Mouse (Mus musculus) WW6 (cell line): ENCODE results near the gene Syngap1.
A peak's percentile ranks its signal among the peaks of the same experiment; 100 is the strongest.
"Not testable (repeated sequence)": the region's sequence is repeated elsewhere in the genome, so short reads cannot be mapped to it uniquely, and the experiment has no call there.

Experiments used
- DNase-seq: peaks from one replicate; pipeline ENCODE4 v3.0.0-alpha.2; 2013; ENCODE audit warnings: low read depth, low spot score

The Syngap1 gene

DNA sequence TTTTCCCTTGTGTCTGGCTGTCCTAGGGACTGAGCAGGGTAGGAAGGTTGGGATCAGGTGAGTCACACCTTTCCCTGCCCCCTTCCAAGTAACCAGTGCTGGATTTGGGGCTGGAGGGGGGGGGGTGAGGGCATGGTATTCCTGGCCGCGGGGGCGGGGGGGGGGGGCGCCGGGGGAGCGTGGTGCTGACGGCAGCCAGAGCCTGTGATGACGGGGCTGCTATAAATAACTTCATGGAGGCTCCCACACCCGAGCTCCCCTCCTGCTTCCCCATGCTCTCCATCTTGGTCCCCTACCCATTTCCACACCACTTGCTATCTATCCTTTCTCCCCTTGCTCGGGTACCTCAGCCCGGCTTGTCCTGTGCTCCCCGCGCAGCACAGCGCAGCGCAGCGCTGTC, 12.7 kb downstream of the Syngap1 start:
- DNase-seq = no peak

DNA sequence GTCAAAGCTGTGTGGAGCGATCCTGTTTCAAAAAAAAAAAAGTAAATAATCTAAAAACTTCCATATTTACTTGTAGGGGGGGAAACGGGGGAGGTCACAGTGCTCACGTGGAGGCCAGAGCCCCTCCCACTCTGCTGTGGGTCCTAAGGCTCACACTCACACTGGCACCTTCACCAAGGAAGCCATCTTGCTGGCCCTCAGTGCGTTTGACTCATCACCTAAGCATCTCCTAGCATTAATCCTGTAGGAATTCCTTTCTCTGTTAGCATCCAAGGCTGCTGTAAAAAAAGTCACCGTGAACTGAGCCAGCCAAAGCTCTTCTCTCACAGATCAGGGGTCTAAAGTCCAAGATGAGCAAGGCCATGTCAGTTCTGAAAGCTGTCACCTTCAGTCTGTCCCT, 15.3 kb downstream of the Syngap1 start:
- no peak for DNase-seq

DNA sequence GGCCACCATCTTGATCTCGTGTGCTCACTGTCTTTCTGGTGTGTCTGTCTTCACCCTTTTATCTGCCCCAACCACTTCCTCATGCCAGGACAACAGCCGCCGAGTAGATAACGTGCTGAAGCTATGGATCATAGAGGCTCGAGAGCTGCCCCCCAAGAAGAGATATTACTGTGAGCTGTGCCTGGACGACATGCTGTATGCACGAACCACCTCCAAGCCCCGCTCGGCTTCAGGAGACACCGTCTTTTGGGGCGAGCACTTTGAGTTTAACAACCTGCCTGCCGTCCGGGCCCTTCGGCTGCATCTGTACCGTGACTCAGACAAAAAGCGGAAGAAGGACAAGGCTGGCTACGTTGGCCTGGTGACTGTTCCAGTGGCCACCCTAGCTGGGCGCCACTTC, 15.8 kb downstream of the Syngap1 start:
- no peak for DNase-seq

DNA sequence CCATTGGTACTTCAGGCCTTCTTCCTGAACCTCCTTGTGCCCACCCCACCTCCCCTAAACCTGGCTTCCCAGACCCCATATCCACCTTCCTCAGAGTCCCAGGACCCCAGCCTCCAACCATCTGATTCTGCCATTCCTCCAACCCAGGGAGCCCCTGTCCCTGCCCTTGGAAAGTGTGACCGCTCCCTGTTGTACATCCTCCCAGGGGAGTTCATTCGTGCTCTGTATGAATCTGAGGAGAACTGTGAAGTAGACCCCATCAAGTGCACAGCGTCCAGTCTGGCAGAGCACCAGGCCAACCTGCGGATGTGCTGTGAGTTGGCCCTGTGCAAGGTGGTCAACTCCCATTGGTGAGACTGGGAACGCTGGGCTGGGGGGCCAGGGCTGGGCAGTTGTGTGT, 16.8 kb downstream of the Syngap1 start:
- DNase-seq = no peak

DNA sequence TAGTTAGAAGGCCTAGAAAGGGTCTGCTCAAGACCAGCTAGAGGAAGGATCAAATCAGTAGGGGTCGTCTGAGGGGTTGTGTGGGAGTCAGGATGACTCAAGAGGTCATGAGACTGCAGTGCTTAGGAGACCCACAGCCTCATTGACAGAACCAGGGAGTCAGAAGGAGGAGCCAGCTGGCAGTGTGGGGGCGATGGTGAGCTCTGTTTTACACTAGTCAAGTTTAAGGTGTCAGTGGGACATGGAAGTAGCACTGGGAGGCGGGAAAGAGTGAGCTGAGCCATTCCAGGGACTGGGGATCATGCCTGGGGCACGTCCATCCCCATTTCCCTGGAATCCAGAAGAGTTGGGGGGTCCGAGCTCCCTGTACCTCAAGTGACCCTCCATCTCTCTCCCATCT, 17.8 kb downstream of the Syngap1 start:
- no peak for DNase-seq

DNA sequence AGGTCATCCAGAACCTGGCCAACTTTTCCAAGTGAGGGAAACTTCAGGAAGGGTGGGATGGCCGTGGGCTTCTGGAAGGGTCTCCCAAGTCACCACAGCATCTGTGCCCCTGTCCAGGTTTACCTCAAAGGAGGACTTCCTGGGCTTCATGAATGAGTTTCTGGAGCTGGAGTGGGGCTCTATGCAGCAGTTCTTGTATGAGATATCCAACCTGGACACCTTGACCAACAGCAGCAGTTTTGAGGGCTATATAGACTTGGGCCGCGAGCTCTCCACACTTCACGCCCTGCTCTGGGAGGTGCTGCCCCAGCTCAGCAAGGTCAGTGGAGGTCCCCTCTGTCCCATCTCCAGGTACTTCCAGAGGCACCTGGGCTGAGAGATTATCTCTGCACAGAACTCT, 18.8 kb downstream of the Syngap1 start:
- no peak for DNase-seq

DNA sequence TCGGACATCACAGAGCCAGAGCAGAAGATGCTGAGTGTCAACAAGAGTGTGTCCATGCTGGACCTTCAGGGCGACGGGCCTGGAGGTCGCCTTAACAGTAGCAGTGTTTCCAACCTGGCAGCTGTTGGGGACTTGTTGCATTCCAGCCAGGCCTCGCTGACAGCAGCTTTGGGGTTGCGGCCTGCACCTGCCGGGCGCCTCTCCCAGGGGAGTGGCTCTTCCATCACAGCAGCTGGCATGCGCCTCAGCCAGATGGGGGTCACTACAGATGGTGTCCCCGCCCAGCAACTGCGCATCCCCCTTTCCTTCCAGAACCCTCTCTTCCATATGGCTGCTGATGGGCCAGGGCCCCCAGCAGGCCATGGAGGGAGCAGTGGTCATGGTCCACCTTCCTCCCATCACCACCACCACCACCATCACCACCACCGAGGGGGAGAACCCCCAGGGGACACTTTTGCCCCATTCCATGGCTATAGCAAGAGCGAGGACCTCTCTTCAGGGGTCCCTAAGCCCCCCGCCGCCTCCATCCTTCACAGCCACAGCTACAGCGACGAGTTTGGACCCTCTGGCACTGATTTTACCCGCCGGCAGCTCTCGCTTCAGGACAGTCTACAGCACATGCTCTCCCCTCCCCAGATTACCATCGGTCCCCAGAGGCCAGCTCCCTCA, 20.7 kb downstream of the Syngap1 start:
- no peak for DNase-seq

DNA sequence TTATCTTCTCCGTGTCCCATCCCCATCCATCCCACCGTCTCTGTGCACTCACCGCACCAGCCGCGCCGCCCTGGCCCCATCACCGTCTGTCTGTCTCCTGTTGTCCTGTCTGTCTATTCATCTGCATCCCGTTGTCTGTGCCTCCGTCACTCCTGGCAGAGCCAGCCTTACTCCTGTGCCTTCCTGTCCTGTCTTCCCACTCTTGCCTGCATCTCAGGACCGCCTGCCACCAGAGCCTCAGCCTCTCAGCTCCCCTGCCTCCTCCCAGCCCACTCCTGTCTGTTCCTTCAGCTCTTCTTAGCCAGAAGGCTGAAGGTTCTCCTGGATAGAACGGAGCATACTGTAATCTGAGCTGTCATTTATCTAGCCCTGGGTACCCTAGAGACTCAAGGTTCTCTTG, 25.9 kb downstream of the Syngap1 start:
- no peak for DNase-seq

DNA sequence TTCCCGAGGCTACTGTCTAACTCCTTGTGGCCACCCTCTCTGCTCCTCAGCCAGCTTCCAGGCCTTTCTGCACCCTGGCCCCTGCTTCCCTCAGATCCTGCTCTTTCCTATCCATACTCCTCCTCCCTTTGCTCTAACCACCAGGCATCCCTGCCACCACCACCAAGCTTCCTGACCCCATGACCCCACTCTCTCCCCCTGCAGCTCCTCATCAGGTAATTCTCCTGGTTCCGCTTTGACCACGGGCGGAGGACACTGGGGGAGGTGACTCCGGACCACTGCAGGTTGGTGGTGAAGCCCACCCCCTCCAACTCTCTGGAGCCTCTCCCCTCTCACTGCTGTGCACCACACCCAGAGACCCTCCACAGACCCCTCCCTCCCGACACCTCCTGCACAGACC, 26.4 kb downstream of the Syngap1 start:
- no peak for DNase-seq

DNA sequence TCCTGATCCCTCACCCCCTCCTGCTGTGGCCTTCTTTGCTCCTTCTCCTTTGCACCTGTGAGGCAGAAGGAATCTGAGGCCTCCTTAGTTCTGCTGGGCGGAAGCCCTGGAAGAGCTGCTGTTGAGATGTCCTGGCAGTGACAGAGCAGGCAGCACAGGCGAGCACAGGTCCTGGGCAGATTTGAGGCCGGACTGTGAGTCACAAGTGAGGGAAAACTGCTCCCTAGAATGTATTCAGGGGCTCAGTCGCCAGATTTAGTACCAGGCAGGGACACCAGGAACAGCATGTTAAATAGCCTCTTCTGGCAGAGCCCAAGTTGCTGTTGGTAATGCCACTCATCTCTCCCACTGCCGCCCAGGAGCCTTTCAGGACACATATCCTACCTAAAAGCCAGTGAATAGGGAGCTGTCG, 27.2 kb downstream of the Syngap1 start:
- DNase-seq = no peak

DNA sequence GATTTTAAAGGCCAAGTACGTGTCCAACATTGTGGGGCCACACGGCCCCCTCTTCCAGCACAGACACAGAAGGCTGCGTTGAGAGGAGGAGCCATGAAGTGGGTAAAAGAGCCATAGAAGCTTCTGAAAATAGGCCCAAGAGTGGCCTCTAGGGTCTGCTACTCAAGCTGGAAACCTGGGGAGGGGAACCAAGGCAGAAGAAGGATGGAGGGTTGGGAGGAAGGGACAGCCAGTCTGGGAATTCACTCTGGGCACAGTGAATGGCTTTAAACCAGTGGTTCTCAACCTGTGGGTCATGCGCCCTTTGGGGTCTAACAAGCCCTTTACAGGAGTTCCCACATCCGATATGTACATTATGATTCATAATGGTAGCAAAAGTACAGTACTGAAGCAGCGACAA, 28.2 kb downstream of the Syngap1 start:
- DNase-seq = no peak

DNA sequence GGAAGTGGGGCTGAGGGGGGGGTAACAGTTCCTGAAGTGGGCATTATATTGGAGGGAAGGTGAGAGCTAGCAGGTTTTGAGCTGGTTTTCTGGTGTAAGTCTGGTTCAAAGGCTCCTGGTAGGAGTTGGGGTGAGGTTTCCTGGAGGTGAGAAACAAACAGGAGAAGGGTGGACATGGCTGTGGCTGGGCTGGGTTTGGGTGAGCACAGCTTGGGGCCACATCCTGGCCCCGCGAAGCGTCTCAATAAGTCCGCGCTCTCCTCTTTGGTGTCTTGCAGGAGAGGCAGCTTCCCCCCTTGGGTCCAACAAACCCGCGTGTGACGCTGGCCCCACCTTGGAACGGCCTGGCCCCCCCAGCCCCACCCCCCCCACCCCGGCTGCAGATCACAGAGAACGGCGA, 29.2 kb downstream of the Syngap1 start:
- DNase-seq = no peak

DNA sequence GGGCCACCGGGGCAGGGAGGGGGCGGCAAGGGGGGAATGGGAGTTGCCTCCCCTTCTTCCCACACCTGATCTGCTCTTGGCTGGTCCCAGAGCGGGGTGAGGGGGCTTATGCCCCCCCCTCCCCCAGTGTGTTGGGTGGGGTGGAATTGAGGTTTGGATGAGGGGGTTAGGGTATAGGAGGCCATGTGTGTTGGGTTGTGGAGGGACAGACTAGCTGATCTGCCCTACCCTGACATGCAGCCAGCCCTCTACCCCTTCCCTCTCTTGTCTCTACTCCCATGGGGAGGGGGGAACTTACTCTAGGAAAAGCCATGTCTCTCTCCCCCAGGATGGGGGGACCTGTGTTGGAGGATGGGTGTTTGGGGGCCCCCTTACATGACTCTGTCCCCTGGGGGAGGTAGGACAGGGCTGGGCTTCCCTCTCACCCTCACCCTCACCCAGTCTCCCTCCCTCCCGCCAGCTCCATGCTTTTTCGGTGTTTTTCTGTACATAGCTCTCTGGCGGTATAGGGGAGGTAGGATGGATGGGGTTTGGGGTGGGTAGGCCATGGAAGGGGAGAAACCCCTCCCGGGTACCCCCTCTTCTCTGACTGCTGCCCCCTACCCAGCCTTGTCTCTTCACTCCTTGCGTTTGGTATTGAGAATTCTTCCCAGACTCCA, 30.3 kb downstream of the Syngap1 start:
- DNase-seq = no peak

DNA sequence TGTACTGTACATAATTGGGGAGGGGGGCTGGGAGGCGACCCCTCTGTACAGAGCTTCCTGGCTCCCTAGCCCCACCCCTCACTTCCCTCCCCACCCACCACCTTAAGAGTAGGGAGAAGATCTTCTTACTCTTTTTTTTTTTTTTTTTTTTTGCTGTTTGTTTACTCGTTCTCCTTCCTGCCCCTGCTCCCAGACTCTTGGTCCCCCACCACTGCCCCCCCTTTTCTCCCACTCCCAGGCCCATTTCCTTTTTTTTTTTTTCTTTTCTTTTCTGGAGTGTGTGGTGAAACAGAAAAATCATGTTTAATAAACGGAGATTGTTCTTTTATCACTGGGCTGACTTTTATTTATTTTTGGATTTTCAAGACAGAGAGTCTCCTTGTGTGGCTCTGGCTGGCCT, 31.1 kb downstream of the Syngap1 start:
- no peak for DNase-seq

DNA sequence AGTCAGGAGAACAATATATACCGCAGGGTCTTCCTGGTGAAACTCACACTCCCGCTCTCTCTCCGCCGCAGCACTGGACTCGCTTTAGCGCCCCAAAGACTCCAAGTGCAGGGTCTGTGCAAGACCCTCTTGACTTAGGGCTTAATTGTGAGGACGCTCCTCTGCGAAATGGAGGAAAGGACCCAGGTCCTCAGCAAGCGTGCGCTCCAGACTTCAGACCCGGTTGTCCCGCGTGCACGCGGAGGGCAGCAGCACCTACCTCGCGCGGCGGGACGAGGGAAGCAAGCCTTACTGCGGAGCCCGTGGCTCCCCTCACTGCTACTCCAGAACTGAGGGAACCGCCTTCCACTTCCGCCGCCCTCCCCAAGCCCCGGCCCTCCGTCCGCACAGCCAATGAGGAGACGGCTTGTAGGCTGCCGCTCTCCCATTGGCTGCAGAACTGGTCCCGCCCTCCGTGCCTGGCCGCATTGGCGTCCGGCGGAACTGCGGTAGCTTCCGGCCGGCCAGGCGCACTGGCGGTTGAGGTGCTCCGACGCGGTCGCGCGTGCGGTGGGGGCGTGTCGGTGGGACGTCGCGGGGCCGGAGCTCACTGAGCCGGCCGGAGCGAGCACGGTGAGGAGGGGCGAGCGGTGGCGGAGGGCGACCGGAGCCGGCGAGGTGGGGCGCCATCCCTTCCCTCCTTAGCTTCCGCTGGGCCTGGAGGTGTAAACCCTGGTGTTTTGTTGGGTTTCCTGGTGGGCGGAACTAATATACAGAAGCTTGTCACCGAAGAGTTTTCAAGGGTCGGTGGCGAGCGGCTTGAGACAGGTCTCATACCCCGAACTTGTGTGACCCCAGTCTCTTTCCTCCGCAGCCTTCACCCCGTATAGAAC, 31.9 kb downstream of the Syngap1 start, which contains the start of gene Zbtb9:
TSS of gene Zbtb9 (plus strand) at position 465 of the 872 bp plus-strand sequence.
- DNase-seq = peak; percentile 86

DNA sequence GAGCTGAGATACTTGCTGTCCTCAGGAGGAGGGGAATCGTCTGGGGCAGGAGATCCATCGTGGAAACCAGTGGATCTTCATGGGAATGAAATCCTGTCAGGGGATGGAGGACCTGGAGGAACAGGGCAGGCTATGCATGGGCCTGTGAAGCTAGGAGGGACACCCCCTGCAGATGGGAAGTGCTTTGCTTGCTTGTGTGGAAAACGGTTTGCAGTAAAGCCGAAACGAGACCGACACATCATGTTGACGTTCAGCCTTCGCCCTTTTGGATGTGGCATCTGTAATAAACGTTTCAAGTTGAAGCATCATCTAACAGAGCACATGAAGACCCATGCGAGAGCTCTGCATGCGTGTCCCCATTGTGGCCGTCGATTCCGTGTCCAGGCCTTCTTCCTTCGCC, 33.5 kb downstream of the Syngap1 start:
- no peak for DNase-seq

DNA sequence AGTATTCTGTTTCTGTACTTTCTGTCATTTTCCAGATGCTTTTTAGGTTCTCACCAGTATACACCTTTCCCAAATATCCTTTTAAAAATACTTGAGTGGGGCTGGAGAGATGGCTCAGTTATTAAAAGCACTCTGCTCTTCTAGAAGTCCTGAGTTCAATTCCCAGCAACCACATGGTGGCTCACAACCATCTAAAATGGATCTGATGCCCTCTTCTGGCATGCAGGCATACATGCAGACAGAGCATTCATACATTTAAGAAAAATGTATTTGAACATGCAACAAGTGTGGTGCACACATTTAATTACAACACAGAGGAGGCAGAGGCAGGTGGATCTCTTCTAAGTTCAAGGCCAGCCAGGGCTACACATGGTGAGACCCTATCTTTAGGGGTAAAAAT, 34.4 kb downstream of the Syngap1 start:
- DNase-seq = no peak

DNA sequence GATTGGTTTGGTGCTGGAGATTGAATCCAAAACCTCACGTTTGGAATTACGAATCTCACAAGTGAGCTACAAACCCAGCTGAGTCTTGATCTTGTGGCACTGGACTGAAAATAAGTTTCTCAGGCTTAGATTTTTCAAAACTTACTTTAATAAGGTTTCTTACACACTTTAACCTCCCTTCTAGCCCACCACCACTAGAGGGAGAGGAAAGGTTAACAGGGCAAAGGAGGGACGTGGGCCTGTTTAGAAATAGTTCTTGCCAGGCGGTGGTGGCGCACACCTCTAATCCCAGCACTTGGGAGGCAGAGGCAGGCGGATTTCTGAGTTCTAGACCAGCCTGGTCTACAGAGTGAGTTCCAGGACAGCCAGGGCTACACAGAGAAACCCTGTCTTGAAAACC, 36.3 kb downstream of the Syngap1 start:
- DNase-seq = not testable (repeated sequence)

DNA sequence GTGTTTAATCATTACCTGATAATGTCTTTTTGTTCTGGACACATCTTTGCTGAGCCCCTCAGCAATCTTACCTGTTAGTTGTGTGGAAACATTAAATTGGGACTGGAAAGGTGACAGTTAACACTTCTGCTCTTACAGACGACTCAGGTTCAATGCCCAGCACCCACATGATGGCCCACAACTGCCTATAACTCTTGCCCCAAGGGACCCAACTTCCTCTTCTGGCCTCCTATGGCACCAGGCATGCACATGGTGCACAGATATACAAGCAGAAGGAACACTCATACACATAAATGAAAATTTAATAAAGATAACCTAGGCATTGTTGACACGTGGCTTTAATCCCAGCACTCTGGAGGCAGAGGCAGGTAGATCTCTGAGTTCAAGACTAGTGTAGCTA, 38.4 kb downstream of the Syngap1 start:
- DNase-seq = no peak

DNA sequence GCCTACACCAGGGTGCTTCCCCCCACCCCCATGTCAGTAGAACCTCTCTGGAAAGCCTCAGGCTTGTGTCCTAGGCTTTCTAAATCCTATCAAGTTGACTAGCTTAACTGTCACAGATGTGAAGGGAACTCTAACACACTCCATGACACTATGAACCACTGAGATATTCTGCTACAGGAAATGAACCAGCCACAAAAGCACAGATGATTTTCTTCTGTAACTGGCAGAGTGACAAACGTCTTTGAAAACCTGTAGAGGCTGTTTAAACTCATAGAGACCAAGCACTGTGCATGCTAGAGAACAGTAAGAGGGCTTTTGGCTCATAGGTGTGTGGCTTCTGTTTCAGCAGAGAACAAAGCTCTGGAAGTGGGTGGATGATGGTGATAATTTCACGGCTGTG, 40.0 kb downstream of the Syngap1 start:
- DNase-seq = no peak

DNA sequence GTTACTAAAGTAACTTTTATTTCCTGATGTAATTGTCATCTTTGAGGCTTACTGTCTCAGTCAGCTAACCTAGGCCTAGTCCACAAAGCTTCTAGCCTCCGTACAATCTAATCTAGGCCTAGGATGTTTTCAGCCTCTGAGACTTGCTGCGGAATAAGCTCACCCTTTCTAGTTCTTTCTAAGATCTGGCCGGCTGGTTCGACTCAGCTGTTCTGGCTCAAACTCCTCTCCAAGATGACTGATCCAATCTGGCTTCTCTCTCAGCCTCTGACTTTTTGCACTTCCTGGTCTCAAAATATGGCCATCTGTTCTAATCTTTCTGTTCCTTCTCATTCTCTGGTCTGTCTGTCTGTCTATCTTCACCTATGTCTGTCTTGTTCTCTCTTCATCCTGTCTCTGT, 42.3 kb downstream of the Syngap1 start:
- DNase-seq = no peak

DNA sequence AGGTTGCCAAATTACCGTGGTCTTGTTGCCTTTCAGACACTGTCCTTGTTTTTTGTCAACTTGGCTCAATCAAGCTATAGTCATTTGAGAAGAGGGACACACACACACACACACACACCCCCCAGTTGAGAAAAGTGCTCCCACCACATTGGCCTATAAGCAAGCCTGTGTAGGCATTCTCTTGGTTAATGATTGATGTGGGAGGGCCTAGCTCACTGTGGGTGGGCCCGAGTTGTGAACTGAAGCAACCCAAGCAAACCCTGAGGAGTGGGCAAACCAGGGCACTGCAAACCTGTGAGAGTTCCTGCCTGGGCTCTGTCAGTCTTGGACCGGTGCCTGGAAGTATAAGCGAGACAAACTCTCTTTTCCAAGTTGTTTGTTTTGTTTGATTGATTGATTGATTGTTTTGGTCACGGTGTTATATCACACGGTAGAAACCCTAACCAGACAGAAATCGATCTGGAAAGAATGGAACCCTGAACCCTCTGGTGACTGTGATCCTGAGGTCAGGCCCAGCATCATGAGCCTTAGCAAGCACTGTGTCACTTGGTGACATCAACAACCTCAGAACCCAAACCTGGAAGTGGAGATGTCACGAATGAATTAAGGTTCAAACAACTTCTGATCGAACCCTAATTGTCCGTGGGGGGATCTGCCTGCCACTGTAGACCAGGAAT, 44.6 kb downstream of the Syngap1 start:
- no peak for DNase-seq
